17 mouse cellular contexts compared by ENCODE assay signal in the genomic region with DNA sequence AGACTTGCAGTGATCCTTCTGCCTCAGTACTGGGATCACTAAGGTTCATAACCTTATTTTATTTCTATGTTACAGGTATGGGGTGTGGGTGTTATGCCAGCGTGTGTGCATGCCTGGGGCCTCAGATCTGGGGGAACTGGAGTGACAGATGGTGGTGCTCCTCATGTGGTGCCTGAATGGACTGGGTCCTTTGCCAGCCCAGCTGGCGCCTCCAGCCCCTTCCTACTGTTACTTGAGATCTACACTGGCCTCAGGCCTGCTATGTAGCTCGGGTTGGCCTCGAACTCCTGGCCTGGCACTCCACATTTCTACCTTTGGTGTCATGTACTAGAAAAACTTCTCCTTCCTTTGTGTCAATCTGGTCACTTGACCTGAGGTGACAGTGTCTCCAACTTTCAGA. TPM values are rescaled to one million over a fixed set of nuclear protein-coding genes. Genes with fewer than 3 reads are reported as not detected.
"Had no signal": no experiment of that assay in that cellular context is flagged by ENCODE, and none has a peak within 500 bp of the region (broad histone marks: within the 10 kb centered on the region; RNA-seq: fewer than 3 reads in every experiment).

No protein-coding gene starts in this region.

- H3K9ac ChIP-seq: liver, embryonic 13.5 days; neural tube, embryonic 12.5 days; stomach, embryonic 15.5 days had no signal

- H3K4me3 ChIP-seq: left cerebral cortex, adult 2 months; liver, embryonic 13.5 days; neural tube, embryonic 12.5 days; stomach, embryonic 15.5 days had no signal

- H3K9me3 ChIP-seq: liver, embryonic 13.5 days; neural tube, embryonic 12.5 days; stomach, embryonic 15.5 days had no signal

- DNase-seq: kidney, postnatal 10 days; kidney, postnatal 36 days; layer of hippocampus, postnatal 36 days; liver, embryonic 13.5 days; lung, adult 2 months; lung, postnatal 14 days; lung, postnatal 4 days; midbrain, embryonic 14.5 days; retina, postnatal 1 day; right cerebral cortex, postnatal 25 days; spleen, adult 18-20 months; thymus, postnatal 25 days had no signal

- H3K4me2 ChIP-seq: liver, embryonic 13.5 days; midbrain, embryonic 11.5 days; neural tube, embryonic 12.5 days; stomach, embryonic 15.5 days had no signal

- H3K27ac ChIP-seq: left cerebral cortex, adult 2 months; liver, embryonic 13.5 days; neural tube, embryonic 12.5 days; stomach, embryonic 15.5 days had no signal

- H3K36me3 ChIP-seq: liver, embryonic 13.5 days; neural tube, embryonic 12.5 days; stomach, embryonic 15.5 days had no signal

- H3K27me3 ChIP-seq: stomach, embryonic 15.5 days had no signal

RNA-seq across cellular contexts. Expression of a gene that starts 8.4 kb away (rescaled TPM):
- polyA plus RNA-seq: liver, adult 2 months had no signal
